Mouse (Mus musculus) brain, embryonic 18.5 days (tissue): ENCODE measurements around the gene Lrrc36.

Experiments used
- DNase-seq: peaks from one replicate; pipeline ENCODE4 v3.0.0-alpha.2; 2012; ENCODE audit warnings: low read depth, low spot score

Lrrc36 gene

DNA sequence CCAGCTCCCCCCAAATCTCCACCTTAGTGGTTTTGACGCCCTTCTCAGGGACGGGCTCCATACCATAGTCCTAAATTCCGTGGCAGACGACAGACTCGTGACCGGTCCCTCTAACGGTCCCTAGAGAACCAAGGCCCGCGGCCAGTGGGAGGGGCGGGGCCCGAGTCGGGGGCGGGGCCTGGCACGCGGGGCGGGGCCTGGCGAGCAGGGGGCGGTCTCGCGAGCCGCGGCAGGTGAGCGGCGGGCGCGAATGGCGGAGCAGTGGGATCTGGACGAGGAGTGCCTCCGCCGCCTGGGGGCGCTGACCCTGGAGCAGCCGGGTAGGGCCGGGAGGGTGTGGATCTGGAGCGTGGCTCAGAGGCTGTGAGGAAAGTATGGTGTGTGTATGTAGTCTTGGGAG lies at the start of gene Lrrc36, which contains the start of gene Kctd19:
Gene Lrrc36 (plus strand): TSS at position 181 of the 400 bp plus-strand sequence.
Gene Kctd19 (minus strand): TSS at position 112 of the 400 bp plus-strand sequence.
- DNase-seq, result no peak

DNA sequence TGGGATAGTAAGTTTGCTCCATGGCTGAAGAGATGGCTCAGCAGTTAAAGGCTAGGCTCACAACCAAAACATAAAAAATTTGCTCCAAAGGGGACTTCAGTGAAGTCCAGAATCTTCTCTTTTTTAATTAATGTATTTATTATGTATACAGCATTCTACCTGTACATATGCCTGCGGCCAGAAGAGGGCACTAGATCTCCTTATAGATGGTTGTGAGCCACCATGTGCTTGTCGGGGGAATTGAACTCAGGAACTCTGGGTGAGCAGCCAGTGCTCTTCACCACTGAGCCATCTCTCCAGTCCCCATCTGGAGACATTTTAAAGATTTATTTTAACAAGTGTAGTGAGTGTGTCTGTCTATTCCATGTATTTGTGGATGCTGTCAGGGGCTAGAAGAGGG lies 46.3 kb upstream of the Lrrc36 start:
- no peak for DNase-seq

DNA sequence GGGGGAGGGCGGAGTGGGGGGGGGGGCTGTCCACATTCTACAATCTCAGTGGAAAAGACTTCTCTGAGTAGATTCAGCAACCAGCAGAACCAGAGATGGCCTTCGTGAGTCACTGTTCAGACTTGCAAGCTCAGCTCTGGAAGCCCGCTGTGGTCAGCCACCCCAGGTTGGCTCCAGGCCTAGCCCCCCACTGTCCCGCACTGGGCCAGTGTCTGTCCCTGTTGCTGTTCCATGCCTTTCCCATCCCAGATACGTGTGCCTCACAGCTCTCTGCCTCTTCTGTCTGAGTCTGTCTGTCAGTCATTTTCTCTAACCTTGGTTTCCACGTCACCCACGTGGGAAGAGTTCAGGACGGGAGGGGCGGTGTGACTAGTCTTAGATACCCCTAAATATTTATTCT lies 40.9 kb upstream of the Lrrc36 start:
- DNase-seq, result no peak

DNA sequence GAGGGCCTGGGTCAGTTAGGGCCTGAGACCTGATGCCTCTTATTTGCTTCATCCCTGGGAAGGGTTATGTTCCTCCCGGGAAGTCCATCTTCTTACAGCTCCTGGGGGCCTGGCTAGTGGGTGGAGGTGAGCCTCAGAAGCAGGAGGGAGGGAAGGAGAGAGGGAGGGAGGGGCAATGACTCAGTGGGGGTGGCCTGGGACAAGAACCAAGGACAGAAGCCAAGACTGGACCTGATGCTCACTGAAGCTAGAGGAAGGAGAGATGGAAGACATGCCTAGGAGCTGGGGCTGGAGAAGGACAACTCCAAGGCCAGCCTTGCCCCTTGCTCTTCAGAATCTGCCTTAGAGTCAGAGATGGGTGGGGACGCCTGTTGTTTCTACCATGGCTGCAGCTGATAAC lies 40.3 kb upstream of the Lrrc36 start, which contains the start of gene Plekhg4:
Gene Plekhg4 (plus strand): TSS at position 243 of the 400 bp plus-strand sequence.
- no peak for DNase-seq

DNA sequence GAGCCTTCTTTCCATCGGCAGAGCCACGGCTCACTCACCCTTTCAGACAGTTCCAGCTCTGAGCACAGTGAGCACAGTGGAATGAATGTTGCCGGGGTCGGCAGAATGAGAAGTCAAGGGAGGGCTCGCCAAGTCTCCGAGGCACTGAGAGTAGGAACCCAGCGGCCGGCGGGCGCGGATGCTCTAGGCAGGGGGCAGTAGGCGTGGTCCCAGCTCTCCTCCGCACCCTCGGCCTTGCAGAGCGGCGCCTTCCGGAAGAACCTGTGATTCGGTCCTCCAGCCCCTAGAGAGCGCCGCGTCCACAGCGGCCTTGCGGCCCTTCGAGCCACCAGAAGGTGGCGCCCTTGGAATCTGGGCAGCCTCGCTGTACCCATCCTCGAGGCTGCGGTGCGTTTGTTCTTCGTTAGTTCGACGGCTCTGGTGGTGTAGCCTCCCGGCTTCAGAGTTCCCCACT lies 38.8 kb upstream of the Lrrc36 start:
- no peak for DNase-seq

DNA sequence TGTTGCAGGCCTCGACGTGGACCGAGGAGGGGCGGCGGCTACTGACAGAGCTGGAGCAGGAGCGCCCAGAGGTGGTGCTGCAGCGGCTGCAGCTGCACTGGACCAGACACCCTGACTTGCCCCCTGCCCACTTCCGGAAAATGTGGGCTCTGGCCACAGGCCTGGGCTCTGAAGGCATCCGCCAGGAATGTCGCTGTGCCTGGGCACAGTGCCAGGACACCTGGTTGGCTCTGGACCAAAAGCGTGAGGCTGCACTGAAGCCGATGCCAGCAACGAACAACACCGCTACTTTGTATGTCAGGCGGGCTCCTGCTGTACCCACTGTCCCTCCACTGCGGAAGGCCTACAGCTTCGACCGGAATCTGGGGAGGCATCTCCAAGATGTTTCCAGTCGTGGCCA lies 34.7 kb upstream of the Lrrc36 start:
- DNase-seq, result no peak

DNA sequence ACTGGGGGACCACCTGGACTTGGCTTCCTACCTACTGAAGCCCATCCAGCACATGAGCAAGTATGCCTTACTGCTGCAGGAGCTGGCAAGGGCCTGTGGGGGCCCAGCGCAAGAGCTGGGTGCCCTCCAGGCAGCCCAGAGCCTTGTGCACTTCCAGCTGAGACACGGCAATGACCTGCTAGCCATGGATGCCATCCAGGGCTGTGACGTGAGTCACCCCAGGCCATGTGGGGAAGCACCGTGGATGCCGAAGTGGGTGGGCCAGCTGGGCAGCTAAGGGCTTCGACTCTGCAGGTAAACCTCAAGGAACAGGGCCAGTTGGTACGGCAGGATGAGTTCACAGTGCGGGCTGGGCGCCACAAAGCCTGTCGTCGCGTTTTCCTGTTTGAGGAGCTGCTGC lies 33.1 kb upstream of the Lrrc36 start:
- DNase-seq, result no peak

DNA sequence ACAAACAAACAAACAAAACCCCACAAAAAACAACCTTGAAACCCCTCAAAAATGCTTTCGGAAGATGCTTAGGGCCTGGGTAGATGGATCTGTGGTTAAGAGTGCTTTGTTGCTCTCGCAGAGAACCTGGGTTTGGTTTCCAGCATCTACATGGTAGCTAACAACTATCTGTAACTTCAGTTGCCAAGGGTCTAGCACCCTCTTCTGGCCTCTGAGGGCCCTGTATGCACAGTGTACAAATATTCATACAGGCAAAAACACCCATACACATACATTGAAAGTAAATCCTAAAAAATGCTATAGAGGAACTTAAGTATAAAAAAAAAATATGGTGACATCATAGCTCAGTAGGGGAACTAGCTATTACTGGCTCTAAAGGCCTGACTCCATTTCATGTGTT lies 29.3 kb upstream of the Lrrc36 start:
- no peak for DNase-seq

DNA sequence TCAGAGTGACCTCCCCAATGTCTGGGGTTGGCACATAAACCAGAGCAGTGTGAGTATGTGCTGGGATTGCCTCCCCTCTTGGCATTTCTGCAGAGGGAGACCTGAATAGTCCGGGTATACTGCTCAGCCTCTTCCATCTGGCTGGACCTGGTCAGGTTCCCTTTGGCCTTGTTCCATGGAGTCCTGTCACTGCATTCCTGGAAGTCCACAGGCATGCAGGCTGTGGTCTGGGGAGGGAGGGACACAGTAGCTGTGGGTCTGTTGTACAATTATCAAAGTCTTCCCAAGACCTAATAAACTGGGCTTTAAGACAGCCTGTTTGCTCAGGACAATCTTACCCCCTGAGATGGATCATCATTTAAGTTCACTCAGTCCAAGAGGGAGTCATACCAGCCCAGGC lies 26.2 kb upstream of the Lrrc36 start:
- no peak for DNase-seq

DNA sequence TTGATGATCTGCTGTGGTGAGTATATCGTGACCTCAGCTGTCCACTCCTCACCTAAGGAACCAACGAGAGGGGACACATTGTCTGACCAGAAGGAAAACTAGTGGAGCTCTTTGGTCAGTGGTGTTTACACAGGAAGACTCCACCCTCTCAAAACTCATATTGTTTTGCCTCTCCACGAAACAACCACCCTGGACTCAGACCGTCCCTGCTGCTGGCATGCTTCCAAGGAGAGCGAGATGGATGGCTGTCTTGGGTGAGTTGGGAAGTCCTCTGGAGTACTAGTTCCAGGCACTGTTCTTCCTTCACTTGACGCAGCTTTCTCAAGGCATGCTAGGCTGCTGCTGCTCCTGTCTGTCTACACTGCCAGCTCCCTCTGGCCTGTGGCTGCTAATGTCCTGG lies 24.3 kb upstream of the Lrrc36 start:
- DNase-seq, result no peak

DNA sequence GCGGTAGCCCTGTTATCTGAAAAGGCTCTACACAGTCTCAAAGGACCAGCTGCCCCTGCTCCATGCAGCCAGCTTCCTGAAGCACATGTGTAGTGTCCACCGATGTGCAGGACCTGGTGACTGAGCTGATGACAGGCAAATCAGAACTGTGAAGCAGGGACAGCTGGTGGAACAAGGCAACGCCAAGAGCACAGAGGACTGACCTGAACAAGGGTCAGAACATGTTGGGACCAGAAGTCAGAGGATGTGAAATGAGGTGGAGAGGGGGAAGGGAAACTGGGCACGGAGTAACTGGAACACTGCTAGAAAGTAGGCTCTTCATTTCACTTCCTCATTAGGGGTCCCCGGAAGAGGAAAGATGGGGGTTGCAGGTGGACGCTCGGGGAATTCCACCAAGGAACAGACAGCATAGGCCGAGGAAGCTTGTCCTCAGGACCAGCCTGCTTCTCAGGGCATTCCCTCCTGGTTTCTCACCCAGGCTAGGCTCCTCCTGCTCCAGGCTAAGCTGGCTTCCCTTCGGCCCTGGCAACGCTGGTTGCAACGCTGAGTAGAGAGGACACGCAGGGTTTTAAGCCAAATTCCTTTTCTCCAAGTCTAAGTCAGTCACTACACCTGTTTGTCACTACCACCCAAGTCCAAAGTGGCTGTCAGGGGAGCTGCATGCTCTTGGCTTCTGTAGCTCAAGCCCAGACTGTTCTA lies 20.1 kb upstream of the Lrrc36 start:
- DNase-seq, result no peak

DNA sequence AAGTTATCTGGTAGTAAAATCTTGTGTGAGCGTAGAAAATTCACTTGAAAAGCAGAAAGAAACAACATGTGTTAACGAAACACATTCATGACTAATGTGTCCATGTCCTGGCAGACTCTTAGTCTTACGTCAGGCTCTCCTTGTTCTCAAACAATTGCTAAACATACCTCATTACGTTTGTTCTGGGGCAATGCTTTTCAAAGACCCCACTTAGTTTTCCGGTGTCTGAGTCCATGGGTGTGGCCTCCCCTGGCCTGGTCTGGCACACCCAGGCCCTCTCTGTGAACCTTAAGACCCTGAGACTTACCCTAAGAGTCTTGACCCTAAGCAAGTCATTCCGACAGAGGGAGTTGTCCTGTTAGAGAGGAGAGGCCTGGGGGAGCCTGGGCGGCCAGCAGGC lies 19.5 kb upstream of the Lrrc36 start:
- DNase-seq, result no peak

DNA sequence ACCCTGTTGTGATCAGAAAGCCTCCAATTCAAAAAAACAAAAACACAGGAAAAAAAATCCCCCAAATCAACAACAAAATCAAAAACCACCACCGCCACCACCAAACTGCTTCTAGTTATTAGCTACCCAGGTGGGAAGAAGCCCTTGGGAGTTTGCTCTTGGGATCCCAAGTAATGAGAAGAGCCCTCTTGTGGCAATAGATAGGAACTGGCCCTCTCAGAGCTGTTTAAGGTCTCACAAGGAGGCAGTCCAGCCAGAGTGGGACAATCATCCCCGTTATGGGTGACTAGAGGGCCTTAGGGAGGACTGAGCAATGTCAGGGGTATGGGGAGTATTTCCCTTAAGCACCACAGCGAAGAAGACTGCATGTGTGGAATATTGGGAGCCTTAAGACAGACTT lies 15.6 kb upstream of the Lrrc36 start:
- no peak for DNase-seq

DNA sequence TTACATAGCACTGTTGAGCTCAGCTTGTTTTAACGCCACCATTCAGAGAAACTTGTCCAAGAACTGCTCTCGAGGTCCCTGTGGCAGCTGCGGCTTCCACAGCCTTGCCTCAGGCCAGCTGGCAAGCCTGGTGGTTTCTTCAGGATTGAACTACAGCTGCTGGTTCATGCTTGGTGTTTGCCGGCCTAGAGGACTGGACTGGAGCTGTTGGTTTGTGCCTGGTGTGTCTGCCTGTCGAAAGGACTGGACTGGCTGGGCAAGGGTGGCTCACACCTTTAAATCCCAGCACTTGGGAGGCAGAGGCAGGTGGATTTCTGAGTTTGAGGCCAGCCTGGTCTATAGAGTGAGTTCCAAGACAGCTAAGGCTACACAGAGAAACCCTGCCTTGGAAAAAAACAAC lies 13.4 kb upstream of the Lrrc36 start:
- no peak for DNase-seq

DNA sequence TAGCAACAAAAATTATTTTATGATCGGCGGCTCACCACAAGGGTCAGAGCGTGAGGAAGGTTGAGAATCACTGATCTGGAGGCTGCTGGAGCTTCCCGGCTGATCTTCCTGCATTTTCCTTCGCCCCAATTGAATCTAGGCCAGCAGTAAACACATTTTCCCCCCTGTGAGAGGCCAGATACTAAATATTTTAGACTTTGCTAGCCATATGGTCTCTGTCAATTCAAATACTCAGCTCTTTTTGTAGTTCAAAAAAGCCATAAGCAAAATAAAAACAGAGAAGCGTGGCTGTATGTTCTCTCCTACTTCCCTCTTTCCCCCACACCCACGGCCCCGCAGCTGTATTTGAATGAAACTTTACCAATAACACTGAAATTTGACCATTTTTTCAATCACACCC lies 9.9 kb upstream of the Lrrc36 start:
- no peak for DNase-seq

DNA sequence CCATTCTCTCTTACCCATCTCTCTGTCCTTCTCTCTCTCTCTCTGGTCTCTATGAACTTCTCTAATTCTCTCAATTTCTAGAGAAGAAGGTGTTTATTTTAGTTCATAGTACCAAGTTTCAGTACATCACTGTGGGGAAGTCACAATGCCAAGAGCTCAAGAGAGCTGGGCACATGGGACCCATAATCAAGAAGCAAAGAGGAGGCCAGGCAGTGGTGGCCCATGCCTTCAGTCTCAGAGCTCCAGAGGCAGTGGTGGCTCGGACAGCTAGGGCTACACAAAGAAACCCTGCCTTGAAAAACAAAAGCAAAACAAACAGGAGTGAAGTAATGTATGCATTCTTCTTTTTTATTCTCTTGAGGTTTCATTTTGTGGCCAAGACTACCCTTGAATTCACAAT lies 8.9 kb upstream of the Lrrc36 start:
- no peak for DNase-seq

DNA sequence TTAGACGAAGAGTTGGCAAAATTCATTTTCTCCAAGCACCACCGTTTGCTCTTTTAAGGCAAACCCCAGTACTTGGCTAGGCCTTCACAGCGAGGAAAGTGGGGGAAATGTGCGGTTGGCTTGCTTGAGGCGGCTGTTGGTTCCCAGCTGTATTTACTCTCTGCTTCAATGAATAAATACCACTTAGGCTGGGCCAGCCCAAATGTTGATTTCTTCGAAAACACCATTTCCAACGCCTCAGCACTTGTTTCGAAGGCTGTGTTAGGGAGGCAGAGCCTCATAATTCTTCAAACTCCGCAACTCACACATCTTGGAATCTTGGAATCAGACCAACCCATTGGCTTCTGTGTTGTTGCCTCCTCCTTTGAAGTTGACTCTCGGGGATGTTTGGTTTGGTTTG lies 7.0 kb upstream of the Lrrc36 start:
- DNase-seq, result peak; percentile 60

DNA sequence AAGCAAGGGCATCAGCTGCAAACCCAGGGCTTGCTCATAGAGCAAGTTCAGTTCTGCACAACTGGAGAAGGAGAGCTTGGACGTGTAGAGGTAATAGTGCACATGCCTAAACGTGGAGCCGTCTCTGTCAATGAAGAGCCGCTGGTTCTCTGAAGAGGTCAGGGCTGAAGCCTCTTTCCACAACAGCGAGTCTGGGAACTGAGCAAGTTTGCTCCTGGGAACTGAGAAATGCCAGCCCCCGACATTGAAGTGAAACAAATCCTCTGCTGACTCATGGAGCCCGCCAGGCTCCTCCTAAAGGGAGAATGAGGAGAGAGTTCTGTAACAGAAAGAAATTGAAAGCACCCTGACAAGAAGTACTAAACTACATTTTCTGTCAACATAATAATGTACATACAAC lies 5.0 kb upstream of the Lrrc36 start:
- no peak for DNase-seq

DNA sequence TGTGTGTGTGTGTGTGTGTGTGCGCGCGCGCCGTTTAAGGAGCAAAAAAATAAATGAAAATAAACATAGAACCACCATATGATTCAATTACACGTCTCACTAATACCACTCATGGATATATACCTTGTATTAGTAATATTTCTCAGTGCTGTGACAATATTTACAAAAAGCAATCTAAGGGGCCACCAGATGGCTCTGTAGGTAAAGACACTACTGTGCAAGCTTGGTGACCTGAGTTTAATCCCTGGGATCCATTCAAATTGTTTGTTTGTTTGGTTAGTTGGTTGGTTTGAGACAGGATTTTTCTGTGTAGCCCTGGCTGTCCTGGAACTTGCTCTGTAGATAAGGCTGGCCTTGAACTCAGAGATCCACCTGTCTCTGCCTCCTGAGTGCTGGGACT lies 3.4 kb upstream of the Lrrc36 start:
- no peak for DNase-seq

DNA sequence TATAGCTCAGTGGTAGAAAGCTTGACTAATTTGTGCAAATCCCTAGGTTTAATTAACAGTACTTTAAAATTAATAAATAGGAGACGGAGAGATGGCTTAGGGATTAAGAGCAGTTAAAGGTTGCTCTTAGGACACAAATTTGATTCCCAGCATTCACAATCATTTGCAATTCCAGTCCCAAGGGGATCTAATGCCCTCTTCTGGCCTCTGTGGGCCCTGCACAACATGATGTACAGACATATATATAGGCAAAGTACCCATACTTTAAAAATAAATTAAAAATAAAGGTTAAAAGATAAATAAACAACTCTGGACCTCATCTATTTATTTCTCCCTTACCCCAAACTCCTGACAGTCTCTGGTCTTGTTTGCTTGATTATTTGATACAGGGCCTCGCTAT lies 5.6 kb downstream of the Lrrc36 start:
- DNase-seq, result no peak

DNA sequence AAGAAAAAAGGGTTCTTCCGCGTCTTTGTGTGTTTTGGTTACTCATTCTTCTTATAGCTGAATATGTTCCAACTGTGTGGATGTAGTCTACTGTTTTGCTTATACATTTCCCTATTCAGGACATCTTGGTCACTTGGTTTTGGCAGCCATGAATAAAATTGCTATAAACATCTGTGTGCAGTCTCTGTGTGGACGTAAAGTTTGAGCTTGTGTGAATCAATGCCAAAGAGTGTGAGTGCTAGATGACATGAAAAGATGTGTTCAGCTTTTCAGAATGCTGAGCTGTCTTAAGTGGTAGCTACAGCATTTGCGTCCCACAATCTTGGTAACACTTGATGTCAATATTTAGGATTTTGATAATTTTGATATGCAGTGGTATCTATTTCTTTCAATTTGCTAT lies 6.4 kb downstream of the Lrrc36 start:
- DNase-seq, result no peak

DNA sequence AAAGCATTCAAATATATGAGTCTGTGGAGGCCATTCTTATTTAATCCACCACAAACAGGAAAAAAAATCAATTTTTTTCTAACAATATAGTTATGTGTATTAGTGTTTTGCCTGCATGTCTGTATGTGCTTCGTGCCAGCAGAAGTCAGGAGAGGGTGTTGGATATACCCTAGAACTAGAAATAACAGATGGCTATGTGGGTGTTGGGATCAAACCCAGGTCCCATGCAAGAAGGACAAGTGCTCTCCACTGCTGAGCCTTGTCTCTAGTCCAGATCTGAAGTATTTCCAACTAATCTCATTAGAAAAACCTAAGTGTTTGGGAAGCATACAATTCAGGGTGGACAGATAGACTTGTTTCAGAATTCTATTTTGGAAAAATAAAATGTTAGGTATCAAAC lies 8.6 kb downstream of the Lrrc36 start:
- no peak for DNase-seq

DNA sequence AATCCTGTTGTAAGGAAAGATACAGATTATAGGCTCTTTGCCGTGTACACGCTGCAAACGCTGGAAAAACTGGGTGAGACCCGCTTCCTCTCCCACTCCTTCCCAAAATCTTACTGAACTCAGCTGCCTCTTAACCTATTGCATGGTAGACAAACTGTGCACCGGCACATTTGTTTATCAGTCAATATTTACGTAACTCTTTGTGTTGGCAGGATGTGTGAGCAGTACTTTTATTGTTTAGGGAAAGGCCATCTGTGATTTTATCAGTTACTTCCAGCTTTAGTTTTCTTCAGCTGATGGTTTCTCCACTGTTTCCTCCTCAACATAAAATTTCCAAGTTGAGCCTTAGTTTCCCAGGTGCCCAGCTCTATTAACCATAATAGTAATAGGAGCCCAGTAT lies 13.5 kb downstream of the Lrrc36 start:
- DNase-seq, result no peak
